Mouse (Mus musculus) naive thymus-derived CD4-positive, alpha-beta T cell, adult 2 months (primary cell): ENCODE results near the gene Mrps27.

Experiments used
- DNase-seq: peaks from one replicate; pipeline ENCODE4 v3.0.0-alpha.2; 2011; ENCODE audit warnings: low read depth

Mrps27 gene

DNA sequence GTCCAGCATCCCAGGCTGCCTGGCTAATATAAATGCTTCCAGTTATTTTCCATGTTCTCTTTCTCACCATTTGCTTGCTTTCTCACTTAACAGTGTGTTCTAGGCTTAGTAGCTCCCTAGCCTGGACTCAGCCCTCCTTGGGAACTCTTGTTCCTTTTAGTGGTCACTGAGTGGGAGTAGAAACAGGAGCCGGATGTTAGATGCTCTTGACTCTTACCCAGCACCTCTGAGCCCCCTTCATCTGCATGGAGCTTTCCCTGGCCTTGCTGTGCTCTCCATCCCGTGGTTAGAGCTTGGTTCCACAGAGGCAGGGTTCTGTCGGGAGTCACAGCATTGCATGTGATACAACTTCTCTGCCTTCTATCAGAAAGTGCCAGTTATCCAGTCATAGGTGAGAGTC is 7.0 kb downstream of the Mrps27 start:
- no peak for DNase-seq

DNA sequence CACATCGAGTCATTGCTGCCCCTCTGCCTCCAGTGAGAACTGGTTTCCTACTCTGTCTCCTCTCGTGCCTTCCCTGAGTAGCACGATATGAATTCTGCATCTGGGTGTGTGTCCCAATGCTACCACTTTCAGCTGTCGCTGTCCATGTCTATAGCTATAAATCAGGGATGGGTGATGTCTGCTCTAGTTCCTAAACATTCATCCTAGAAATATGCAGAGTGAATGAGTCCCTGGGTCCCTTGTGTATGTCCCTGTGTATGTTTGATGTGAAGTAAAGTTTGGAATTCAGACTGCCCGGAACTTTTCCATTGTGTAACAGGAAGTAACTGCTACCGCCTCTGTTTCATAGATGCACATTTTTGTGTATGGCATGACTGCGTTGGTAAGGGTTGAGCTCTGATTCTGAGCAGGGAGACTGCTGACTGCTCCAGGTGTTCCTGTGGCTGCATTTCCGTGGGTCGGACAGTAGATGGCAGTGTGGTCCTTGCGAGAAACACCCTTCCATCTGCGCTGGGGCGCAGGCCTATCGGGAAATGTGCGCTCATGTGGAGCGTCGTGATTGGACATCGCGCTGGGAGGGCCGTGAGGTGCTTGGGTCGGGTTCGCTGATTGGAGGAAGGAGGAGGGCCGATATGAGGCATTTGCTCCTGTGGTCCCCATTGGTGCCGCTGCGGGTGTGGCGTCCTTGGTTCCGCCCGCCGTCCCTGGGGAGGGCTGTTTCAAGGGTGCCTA is 8.3 kb downstream of the Mrps27 start:
- DNase-seq, result peak; percentile 98

DNA sequence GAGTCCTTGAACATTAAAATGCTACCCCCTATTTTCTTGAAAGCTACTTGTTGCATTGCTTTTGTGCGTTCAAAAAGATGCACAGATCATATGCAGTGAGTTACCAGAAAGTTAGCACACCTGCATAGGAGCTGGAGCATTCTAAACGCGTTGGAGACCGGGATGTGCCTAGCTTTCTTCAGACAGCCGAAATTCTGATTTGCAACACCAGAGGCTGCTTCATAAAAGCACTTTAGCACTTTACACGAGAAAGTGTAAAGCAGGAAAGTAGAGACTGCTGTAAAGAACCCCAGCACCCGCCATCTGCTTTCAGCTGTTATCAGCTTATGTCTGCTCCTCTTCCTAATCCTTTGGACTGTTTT is 8.9 kb downstream of the Mrps27 start:
- no peak for DNase-seq

DNA sequence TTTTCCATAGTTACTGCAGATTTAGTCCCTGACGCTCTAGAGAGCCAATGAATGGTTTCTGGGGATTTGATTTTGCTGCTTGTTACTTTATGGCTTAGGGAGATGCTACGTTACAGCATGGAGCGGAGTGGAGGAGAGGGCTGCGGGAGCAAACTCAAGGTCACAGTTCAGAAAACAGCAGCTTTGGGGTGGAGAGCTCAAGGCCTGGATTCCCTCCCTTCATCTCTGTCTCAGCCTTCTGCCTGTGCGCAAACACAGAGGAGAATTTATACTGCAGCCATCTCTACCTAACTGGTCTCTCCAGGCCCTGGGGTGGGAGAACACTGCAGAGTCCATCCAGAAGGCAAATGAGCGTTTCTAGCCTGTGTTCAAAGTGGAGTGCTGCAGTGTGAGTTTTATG is 10.5 kb downstream of the Mrps27 start:
- no peak for DNase-seq

DNA sequence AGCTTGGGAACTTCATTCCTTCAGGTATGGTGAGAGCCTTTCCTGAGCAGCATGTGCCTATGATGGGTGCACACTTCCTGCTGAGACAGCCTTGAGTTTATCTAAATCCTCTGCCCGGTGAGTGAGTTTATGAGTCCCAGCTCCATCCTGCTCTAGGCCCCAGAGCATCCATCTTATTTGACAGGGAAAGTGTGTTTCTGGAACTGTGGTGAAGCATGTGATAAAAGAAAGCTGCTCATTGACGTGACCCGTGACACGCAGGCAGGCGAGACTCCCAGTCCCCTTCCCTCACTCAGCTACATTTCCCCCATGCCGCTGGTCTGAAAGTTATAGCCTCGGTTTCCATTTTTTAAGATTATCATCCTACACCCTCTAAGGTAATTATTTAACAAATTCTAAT is 11.3 kb downstream of the Mrps27 start:
- no peak for DNase-seq

DNA sequence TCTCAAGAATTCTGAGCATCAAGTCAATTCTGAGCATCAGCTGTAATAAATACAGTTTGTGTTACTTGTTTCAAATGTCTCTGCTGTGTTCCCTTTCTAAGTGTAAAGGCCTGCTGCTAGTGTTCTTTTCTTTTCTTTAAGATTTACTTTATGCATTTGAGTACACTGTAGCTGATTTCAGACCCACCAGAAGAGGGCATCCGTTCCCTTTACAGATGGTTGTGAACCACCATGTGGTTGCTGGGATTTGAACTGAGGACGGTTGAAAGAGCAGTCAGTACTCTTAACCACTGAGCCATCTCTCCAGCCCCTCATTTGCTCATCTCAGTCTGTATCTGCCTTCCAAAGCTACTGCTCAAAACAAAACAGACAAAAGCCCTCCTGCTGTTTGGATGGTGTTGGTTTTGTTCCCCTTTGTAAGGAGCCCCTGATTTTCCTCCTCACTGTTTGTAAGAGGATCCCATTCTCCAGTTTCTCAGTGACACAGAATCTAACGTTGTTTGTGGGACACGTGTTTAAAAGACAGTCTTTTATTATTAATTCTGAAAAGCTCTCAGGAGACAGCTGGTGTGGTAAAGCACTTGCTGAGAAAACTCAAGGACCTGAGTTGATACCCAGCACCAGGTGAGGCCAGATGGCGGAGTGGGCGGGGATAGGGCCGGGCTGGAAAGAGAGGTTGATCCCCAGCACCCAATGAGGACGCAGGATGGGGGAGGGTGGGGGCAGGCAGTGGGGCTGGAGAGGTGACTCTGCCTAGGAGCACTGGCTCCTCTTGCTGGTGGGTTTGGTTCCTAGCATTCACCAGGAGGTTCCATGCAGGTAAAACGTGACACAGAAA is 12.1 kb downstream of the Mrps27 start:
- no peak for DNase-seq

DNA sequence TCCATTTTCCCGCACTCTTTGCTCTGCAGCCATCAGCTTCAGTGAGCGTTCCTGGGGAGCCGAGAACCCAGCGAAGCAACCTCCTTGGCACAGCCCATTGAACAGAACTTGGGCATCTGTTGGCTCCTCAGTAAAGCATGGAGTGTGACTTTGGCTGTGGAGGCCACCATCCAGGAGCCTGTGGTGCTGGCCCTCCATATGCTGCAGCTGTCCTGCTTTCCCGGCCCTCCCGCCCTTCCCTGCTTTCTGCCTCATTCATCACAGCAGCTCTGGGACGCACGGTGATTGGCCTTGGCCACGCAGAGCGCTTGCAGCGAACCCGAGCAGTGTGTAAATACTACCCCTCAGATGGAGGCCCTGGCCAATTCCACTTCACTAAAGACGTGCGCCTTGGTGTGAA is 14.3 kb downstream of the Mrps27 start:
- DNase-seq, result no peak

DNA sequence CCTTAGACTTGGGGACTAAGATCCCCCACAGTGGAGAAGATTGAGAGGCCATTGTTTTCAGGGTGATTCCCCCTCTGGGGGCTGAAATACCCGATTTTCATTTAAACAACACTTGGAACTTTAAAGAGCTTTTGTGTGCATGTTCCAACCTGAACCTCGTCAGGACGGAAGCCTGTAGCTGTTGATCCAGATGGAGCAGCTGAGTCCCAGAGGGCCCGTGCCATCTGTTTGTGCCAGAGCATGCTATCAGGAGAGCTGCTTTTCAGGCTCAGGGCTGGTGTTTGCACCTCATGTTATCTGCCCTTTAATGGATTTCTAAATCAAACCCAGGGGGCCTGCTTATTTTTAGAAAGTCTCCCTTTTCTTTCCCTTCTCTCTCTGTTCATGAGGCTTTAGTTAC is 19.3 kb downstream of the Mrps27 start:
- no peak for DNase-seq

DNA sequence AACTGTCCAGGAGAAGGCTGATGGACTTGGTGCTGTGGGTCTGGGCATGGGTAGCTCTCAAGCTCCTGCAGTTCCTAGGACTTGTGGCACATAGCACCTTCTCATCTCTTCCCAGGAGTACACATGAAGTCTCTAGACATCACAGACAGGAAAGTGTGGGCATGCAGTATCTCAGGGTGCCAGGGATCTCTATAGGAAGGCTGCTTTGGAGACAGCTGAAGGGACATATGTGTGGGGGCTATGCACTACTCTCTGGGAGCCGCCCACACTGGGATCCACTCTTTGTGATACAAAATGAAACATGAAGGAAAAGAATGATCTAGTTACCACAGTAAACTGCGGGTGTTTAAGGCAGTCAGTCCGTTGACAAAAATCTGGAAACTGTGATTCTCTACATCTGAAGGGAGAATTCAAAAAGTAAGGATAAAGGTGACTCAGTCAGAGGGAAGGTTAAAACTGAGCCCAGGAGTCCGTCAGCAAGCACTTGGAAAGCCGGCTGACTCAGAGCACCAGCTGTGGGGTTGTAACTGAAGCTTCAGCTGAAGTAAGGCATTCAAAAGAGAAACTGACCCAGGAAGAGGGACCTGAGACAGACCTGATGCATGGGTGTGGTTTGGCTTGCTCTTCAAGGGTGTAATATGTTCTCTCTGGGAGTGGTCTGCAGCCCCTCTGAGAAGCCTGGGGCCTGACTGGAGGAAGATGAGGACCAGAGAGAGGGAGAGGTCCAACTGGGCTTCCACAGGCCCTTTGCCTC is 22.0 kb downstream of the Mrps27 start:
- DNase-seq, result no peak

DNA sequence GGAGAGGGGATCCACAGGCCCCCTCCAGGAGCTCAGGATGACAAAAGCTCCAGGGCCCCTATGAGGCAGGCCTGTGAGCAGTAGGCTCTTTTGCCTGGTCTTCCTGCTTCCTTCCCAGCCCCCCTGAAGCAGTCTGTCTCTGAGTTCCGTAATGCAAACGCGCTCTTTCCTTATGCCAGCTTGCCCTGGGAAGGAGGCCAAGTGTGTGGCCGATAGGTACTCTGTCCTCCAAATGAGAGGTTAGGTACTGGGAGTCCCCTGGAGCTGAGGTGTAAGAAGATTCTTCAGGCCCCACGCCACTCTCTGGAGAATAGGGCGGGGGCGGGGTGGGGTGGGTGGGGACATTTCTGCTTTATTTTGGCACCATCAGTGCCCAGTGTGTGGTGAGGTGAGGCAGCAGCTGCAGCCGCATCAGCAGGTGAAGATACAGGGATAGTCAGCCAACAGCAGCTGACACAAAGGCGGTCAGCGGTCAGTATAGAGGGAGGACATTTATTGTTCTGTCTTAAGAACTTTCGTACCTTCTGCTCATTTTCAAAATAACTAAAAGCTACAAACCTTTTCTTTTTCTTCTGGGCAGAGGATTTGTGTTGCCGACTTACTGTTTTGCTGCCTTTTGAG is 23.1 kb downstream of the Mrps27 start:
- no peak for DNase-seq

DNA sequence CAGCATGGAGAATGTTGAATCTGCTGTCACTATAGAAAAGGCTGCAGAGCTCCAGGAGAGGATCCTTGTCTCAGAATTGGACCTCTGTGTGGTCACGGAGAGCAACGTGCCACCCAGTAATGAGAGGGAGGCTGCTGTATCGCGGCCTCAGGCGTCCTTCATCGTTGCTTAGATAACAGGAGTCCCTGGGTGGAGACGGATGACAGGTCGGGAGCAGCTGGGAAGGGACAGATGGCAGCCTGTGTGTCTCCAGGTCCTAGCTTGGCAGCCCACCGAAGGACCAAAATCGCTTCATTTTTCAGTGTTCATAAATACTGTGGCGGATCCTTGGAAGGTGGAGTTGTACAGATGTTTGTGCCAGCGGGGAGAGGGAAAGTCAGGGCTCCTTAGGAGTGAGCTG is 24.5 kb downstream of the Mrps27 start:
- DNase-seq, result no peak

DNA sequence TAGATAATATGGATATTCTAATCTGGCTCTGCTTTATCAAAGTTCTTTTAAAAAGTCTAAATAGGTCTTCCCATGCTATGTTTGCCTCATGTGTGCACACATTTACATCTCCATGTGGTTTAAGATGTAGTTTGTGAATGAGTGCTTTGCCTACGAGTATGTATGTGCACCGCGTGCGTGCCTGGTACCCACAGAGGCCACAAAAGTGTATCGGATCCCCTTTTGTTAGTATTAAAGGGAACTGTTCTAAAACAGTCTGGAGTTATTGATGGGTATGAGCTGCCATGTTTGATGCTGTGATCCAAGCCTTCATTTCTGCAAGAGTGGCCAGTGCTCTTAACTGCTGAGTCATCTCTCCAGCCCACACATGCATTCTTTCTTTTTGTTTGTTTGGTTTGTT is 26.7 kb downstream of the Mrps27 start:
- no peak for DNase-seq

DNA sequence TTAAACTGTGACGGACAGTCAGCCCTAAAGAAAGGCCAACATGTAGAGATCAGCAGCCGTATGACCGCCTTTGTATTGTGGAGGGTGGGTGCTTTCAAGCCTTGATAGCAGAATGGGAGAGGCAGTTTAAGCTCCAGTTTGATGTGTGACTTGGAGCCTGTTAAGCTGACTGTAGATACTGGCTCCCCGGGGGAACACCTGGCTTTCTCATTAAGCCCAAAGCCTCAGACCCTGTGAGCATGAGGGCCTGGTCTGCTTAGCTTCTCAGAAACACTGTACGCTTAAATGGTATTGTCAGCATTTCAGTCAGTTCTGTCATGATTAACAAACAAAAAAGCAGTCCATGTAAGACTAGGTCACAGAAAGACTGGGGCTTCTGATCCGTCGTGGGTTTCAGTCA is 29.1 kb downstream of the Mrps27 start:
- DNase-seq, result no peak

DNA sequence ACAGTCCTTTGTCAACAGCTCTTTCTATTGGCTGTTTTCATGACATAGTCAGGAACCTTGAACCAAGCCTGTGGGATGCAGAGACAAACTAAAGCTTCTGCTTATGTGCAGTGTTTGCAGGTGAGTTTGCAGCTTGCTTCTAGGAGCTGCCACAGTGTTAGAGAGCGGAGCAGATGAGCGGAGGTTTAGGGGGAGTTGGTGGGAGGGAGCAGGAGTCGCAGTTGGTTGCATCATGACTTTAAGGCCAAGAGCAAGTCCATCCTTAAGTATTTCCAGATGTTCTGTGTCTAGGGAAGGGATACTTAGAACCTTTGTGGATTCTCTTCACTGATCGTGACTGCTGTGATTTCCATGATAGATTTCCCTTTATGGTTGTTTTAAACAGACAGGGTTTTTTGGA is 29.6 kb downstream of the Mrps27 start:
- DNase-seq, result no peak

DNA sequence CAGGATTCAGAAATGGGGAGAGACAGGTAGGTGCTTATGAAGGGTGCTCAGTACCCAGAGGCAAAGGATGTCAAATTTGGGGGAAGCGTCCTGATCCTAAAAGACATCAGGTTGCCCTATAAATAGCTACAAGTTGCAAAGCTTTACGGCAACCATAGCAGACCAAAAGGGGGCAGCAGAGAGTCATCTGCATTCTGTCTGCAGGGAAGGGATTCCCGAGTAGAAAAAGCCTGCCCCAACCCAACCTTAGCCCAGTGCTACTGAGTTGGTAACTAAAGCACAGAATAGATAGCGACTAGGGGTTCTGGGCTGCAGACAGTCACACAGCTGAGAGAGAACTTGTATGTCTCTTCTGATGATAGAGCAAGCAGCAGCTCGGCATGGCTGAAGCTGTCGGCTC is 31.0 kb downstream of the Mrps27 start:
- DNase-seq, result peak; percentile 67

DNA sequence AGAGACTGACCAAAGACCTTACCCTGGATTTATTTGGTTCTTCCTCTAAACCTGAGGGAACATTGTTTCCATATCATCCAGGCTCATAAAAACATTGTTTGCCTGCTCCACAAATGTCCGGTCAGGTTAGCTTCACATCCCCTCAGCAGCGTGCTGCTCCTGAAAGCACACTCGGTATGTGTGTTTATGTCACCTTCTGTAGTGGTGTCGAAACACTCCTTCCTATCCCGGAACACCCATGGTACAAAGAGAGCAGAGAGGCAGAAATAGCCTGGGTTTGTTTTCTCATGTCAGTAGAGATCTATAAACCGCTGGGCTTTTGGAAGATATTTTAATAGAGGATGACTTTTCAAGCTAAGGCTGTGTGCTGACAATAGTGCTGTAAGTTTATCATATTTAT is 32.5 kb downstream of the Mrps27 start:
- DNase-seq, result no peak

DNA sequence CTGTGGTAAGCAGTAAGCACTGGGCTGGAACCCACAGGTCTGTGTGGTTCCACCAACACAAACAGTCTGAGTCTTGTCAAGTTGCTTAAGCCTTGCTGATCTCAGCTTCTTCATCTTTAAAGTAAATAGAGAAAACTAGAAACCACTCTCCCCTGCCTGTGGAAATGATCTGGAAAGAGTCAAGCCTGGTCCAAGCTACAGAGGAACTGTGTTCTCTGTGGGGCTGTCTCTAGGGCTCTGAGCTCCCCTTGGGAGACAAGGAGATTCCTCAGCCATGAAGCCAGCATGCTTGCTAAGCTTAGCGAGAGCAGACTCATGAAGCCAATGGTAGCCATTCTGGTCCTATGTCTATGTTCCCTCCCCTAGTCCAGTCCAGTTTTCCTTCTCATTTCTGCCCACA is 33.6 kb downstream of the Mrps27 start:
- DNase-seq, result no peak

DNA sequence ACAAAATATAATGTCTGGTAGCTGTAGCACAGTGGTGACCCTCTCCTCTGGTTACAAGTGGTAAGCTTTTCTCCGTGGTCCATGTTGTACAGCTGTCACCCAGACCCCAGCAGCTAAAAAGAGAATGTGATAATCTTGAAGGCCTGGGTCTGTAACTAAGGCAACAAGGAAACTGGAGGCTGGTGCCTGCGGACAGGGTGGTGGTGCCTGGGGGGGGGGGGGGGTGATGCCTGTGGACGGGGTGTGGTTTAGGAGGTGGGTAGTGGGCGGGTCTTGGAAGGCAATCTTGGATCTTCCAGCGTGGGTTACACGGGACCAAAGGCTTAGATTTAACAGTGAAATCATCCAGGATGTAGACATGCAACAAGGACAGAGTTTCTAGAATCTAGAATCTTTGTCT is 37.8 kb downstream of the Mrps27 start:
- DNase-seq, result no peak

DNA sequence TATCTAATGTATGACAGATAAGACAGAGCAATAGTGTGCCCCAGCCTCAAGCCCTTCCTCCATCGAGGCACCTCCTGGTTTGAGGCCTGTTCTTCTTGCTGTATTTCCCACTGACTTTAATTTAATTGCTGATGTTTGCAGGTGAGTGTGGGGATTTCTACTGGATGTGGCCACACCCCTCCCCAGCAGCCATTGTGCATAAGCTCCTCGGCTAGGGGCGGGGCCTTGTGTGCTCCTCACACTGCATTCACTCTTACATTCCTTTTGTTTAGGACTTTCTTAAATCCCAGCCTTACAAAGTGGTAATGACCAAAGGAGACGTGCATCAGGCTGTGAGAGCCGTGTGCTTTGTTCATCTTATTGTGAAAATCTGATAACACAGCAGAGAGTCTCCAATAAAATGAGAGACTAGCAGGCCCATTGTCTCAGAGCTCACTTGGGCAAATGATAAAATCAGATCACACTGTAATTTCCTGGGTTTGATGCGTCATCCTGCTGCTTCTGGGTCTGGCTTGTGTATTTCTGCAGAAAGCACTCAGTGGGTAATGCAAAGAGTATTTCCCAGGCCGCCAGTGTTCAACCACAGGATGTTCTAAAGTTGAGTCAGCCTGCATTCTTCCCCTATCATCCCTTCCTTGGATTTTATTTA is 40.1 kb downstream of the Mrps27 start:
- DNase-seq, result no peak

DNA sequence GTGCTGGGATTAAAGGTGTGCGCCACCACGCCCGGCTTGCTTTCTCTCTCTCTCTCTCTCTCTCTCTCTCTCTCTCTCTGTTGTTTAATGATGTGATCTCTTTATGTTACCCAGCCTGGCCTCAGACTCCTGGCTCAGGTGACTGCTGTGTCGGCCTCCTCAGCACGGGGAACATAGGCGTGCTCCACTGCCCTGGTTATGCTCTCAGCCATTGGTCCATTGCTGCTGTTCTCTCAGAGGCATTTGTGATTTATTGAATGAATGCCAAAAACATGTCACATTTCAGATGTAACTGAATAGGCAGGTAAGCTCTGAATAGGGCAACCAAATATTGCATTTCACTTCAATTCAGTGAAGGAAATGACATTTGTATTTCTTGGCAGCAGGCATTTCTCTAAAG is 41.3 kb downstream of the Mrps27 start:
- DNase-seq, result no peak

DNA sequence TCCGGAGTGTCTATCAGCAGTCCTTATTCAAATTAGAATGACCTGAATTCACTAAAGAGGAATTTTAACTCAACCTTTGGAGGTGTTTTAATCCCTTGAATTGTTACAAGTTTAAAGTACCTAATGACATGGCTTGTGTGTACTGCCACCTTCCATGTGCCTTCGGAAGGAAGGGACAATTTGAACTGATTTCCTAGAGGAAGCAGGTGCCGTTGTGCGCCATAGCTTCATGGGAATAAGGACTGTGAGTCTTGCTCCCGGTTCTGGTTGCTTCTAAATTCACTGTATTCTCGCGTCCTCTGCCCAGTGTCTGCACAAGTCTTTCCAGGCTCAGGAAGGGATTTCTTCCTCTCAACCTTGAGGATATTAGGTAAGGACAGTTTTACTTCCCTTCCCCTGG is 41.8 kb downstream of the Mrps27 start:
- DNase-seq, result no peak
